Mouse (Mus musculus) midbrain, embryonic 14.5 days (tissue): ENCODE measurements around the gene Sema4a. TPM values are rescaled to one million over a fixed set of nuclear protein-coding genes. Genes with fewer than 3 reads are reported as not detected.
A peak's percentile ranks its signal among the peaks of the same experiment; 100 is the strongest.

Source experiments
- ATAC-seq: fragments of 200-750 bp; cut with Nextera tagmentation; 2 replicates; pipeline ENCODE4 v1.8.0; 2017; ENCODE audit warnings: moderate number of reproducible peaks, moderate library complexity; ENCODE audit not compliant: low FRiP score, low TSS enrichment
- DNase-seq: peaks from one replicate; pipeline ENCODE4 v3.0.0-alpha.2; 2015
- H3K27ac ChIP-seq: fragments of 300-500 bp; sonication (generic); replicated peaks from 2 replicates; pipeline ENCODE4 v1.5.1; 2014; ENCODE audit warnings: mild to moderate bottlenecking, low read depth, low read length, moderate library complexity
- H3K27me3 ChIP-seq: fragments of 300-500 bp; sonication (generic); 2 replicates; pipeline ENCODE4 v1.6.1; 2014; ENCODE audit warnings: low read length, control low read depth, mixed read lengths; ENCODE audit not compliant: control insufficient read depth, insufficient read depth
- H3K36me3 ChIP-seq: fragments of 300-500 bp; sonication (generic); 2 replicates; pipeline ENCODE4 v1.6.1; 2014; ENCODE audit warnings: low read length, control low read depth; ENCODE audit not compliant: control insufficient read depth, insufficient read depth
- H3K4me1 ChIP-seq: fragments of 300-500 bp; sonication (generic); 2 replicates; pipeline ENCODE4 v1.6.1; 2014; ENCODE audit warnings: mild to moderate bottlenecking, antibody characterized with exemption, low read length, control low read depth; ENCODE audit not compliant: control insufficient read depth, insufficient read depth
- H3K4me2 ChIP-seq: fragments of 300-500 bp; sonication (generic); 2 replicates; pipeline ENCODE4 v1.6.1; 2014; ENCODE audit warnings: mild to moderate bottlenecking, low read length, moderate library complexity
- H3K4me3 ChIP-seq: fragments of 300-500 bp; sonication (generic); replicated peaks from 2 replicates; pipeline ENCODE4 v1.5.1; 2014; ENCODE audit warnings: low read depth, low read length
- H3K9ac ChIP-seq: fragments of 300-500 bp; sonication (generic); replicated peaks from 2 replicates; pipeline ENCODE4 v1.6.1; 2014; ENCODE audit warnings: mild to moderate bottlenecking, low read length, moderate library complexity
- H3K9me3 ChIP-seq: fragments of 300-500 bp; sonication (generic); 2 replicates; pipeline ENCODE4 v1.6.1; 2016; ENCODE audit warnings: low read length, control low read depth, mixed read lengths; ENCODE audit not compliant: control insufficient read depth
- WGBS: fragments of 180-500 bp; shearing (Covaris S2); extraction: QIAGEN DNeasy Blood & Tissue Kit; methylation state at CpG from one replicate; pipeline ENCODE4 v1.1.7; 2014; 5-methylcytosine and 5-hydroxymethylcytosine counted together
- polyA plus RNA-seq: library from polyadenylated mRNA; unstranded; fragments of >200 nt; fragmentation: Nextera tagmentation; extraction: Ambion mirVana; gene quantifications from 2 replicates; pipeline ENCODE4 v1.2.1, GENCODE M21; 2014

Sema4a gene
- 28.8 and 32.1 TPM in 2 replicates for polyA plus RNA-seq

DNA sequence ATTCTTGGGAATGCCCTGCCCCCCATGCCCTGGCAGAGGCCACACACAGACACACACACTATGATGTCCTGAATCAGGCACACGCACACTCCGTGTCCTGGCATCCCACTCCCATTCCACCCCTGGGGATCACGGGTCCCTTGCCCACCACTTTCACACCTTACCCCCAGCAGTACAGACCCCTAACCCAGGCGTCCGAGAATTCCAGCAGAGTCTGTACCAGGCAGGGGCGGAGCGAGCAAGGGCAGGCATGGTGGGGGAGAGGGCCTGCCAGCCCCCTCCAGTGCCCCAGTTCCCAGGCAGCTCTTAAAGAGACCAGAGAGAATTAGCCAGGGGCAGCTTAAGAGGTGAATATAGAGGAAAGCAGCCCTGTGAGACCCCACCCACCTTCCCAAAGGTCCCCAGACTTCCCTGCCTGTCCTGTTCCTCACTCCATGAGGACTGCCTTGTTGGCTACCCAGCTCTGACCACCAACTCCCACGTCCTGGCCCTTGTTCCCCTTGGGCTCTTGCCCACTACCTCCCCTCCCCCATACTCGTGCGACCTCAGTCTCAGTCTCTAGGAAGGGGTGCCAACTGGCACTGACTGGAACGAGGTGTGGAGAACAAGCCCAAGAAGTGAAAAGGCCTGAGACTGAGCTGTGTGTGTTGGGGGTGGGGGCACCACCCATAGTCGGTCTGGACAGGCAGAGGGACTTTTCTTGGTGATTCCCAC lies at the start of gene Sema4a:
Gene Sema4a, minus strand, starts transcription at position 200 of the 714 bp plus-strand sequence.
- Histone ChIP-seq H3K9me3 (no peaks in the 10 kb centered on the region), H3K4me2 (no peak within 1 kb of the TSS), H3K36me3 (no peaks in the 10 kb centered on the region), H3K27ac (no peak within 1 kb of the TSS), H3K4me3 (no peak within 1 kb of the TSS), H3K4me1 (peaks cover 25% of the 10 kb centered on the region), H3K9ac (no peak within 1 kb of the TSS), H3K27me3 (no peaks in the 10 kb centered on the region)
- no peak for DNase-seq
- 47% methylated on average over 12 of the region's 12 CpGs for WGBS
- no peak for ATAC-seq

DNA sequence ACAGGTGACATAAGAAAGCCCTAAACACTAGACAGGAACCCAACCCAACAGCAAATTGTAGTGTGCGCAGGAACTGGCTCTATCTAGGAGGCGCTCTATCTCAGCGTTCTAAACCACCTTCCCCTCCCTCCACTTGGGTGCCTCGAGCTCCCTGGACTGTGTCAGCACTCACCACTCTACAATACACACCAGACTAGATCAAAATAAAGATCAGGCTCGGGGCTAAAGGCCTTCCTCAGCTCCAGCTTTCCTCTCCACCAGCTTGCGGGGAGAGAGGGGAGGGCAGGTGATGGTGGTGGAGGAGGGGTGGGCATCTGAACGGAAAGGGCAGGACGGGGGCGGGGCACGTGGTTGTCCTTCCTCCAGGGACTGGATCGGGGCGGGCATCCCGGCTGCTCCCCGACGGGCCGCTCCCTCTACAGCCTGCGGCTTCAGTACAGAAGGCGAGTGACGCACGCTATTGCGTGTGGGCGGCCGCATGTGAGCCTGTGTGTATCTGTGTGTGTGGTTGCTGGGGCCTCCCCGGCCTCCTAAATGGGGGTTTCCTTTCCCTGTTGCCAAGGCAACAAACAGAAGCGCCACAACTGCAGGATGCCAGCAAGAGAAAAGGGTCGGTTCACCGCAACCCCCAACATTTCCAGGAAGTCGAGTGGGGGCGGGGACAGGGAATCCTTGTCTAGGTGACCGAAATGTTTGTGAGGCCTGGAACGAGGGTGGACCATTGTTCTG lies 48.9 kb upstream of the Sema4a start, which contains the start of gene Lmna:
Gene Lmna, minus strand, starts transcription at position 265 of the 729 bp plus-strand sequence.
- DNase-seq (peak; percentile 93), ATAC-seq (peak; percentile 94)
- Histone ChIP-seq H3K4me1 (peaks cover 30% of the 10 kb centered on the region), H3K27me3 (no peaks in the 10 kb centered on the region), H3K9ac (peak within 1 kb of the TSS; percentile 50), H3K9me3 (no peaks in the 10 kb centered on the region), H3K36me3 (no peaks in the 10 kb centered on the region), H3K4me2 (peak within 1 kb of the TSS; percentile 57), H3K27ac (peak within 1 kb of the TSS; percentile 83), H3K4me3 (peak within 1 kb of the TSS; percentile 36)
- WGBS: under 1% methylated on average over 31 of the region's 31 CpGs

DNA sequence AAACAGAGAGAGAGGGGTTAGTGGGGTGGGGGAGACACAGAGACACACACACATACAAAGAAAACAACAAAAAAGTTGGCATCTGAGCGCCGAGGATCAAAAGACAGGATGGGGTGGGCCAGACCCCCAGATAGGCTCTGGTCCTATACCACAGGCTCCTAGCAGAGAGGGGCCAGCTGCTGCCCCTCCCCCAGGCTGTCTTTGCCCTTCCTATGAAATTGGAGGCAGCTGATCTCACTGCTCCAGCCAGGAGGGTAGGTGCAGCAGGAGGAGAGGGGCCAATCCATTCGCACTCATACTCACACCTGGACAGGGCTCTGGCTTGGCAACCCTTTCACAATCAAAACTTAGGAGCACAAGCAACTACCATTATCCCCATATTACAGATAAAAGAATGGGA lies 48.3 kb upstream of the Sema4a start:
- Histone ChIP-seq H3K4me3 (peak overlapping the region; percentile 36), H3K9me3 (no peaks in the 10 kb centered on the region), H3K27me3 (no peaks in the 10 kb centered on the region), H3K4me2 (peak overlapping the region; percentile 57), H3K27ac (peak overlapping the region; percentile 83), H3K36me3 (no peaks in the 10 kb centered on the region), H3K4me1 (peaks cover 30% of the 10 kb centered on the region), H3K9ac (peak overlapping the region; percentile 50; the same call in 1 of the 2 replicates)
- DNase-seq (no peak), ATAC-seq (no peak)
- WGBS: 71% methylated on average over 3 of the region's 3 CpGs

DNA sequence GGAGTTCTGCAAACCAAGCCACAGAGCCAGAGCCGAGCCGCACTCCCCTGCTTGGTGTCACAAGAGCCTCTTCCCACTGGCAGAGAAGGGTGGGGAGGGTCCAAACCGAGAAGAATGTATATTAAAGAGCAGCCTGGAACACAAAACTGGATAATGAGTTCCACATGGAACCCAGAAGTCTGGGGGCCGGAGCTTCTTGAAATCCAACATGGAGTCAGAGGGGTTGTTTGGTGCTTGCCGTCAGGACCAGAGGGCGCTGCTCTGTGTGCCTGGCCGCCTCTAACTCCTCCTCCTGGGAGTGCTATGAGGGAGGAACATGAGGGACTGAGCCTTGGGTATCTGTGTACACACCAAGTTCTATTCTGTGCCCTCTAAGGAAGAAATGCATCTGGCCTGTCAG lies 44.8 kb upstream of the Sema4a start:
- no peak for DNase-seq
- no peak for ATAC-seq
- WGBS: 54% methylated on average over 7 of the region's 7 CpGs

DNA sequence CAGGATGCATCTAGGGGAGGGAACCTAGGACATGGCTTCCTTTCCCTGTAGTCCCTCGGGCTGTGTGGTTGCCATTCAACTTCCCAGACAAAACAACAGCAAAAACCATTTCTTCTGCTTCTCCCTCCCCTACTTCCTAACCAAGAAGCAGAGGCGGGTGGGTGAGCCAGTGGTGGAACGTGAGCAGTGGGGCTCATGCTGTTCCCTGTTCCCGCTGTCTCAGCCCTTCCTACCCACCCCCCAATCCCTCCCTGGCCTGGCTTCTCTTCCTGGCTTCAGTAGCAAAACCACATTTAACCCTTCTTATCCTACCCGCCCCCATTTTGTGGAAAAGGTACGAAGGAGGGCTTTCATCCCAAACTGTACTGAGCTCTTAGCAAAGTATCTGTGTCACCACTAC lies 44.1 kb upstream of the Sema4a start:
- no peaks in the 10 kb centered on the region for H3K36me3 ChIP-seq
- 76% methylated on average over 6 of the region's 6 CpGs for WGBS
- H3K4me3 ChIP-seq: no peak overlapping the region
- H3K9me3 ChIP-seq: no peaks in the 10 kb centered on the region
- peaks cover 10% of the 10 kb centered on the region; the same call in 1 of the 2 replicates for H3K27me3 ChIP-seq
- H3K27ac ChIP-seq: no peak overlapping the region
- ATAC-seq (no peak), DNase-seq (no peak)
- H3K9ac ChIP-seq: no peak overlapping the region
- peaks cover 27% of the 10 kb centered on the region for H3K4me1 ChIP-seq
- no peak overlapping the region for H3K4me2 ChIP-seq

More for the DNA sequence above, 44.8 kb upstream of the Sema4a start:
- peaks cover 34% of the 10 kb centered on the region for H3K4me1 ChIP-seq
- H3K36me3 ChIP-seq: no peaks in the 10 kb centered on the region
- H3K27me3 ChIP-seq: peaks cover 10% of the 10 kb centered on the region; the same call in 1 of the 2 replicates
- H3K27ac ChIP-seq: no peak overlapping the region
- no peak overlapping the region for H3K4me2 ChIP-seq
- no peak overlapping the region for H3K4me3 ChIP-seq
- H3K9ac ChIP-seq: no peak overlapping the region
- no peaks in the 10 kb centered on the region for H3K9me3 ChIP-seq

DNA sequence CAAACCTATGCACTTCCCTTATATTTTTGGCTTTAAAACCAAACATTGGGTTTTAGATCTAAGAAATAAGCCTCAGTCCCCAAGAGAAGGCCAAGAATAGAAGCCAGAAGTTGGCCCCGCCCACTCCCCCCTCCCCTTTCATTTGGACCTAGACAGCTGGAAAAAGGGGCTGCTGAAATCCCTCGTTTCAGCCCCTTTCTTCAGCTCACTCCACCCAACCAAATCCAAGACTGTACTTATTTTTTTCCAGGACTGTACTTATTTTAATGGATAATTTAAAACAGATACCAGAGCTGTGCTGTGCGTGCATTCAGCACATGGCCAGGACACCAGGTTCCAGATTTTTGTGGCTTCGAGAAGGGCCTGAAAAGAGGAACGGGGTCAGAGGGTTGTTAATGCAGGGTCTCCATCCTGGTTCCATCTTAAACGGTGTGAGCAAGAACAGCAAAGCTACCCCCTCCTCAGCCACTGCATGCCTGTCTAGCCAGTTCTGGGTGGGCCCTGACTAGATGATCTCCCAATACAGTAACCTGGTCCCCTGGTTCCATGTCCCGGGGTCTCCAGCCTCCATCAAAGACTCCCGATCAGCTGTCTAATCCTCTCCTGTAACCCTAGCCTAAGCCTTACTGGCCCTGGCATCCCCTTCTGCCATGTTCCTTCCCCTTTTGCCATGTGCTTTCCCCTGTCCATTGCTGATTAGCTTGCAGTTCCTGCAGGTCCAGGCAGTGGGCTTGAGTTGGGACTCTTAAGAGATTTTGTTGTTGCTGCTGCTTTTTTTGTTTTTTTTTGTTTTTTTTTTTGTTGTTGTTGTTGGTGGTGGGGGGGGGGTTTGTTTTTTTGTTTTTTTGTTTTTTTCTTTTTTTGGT lies 43.1 kb upstream of the Sema4a start:
- Histone ChIP-seq H3K4me3 (no peak overlapping the region), H3K27me3 (peaks cover 10% of the 10 kb centered on the region; the same call in 1 of the 2 replicates), H3K9me3 (no peaks in the 10 kb centered on the region), H3K9ac (no peak overlapping the region), H3K27ac (no peak overlapping the region), H3K4me1 (peaks cover 18% of the 10 kb centered on the region), H3K4me2 (no peak overlapping the region), H3K36me3 (no peaks in the 10 kb centered on the region)
- WGBS: 51% methylated on average over 8 of the region's 8 CpGs
- DNase-seq (no peak), ATAC-seq (no peak)

DNA sequence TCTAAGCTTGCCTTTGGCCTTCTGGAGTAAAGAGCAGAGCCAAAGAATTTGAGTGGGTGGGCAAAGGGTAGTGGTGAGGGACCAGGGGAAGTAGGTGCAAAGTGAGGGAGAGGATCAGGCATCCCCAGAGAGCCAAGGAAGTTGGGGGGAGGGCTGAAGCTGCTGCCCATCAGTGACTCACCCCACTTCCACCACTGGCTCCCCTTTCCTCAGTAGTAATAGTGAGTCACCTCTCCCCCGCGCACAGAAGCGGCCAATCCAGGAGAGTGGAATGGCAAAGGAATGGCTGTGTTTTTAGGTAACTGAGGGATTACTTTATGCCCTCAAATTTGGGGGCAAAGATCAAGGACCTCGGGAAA lies 42.5 kb upstream of the Sema4a start:
- peak overlapping the region; percentile 69 for H3K4me3 ChIP-seq
- DNase-seq (no peak), ATAC-seq (no peak)
- peaks cover 10% of the 10 kb centered on the region; the same call in 1 of the 2 replicates for H3K27me3 ChIP-seq
- no peaks in the 10 kb centered on the region for H3K36me3 ChIP-seq
- H3K27ac ChIP-seq: peak overlapping the region; percentile 45; the same call in 1 of the 2 replicates
- no peaks in the 10 kb centered on the region for H3K9me3 ChIP-seq
- peak overlapping the region; percentile 79; the same call in 1 of the 2 replicates for H3K9ac ChIP-seq
- H3K4me2 ChIP-seq: peak overlapping the region; percentile 96
- peaks cover 18% of the 10 kb centered on the region for H3K4me1 ChIP-seq
- WGBS: 29% methylated on average over 4 of the region's 4 CpGs
